Mouse (Mus musculus) erythroblast, embryonic 14.5 days (primary cell): ENCODE results near the gene Odf2.

ENCODE experiments used
- GATA1 ChIP-seq: IDR thresholded peaks from 2 replicates; pipeline ENCODE4 v1.6.1; 2012; ENCODE audit warnings: low read length, inconsistent platforms, mixed read lengths
- TAL1 ChIP-seq: IDR thresholded peaks from 3 replicates; pipeline ENCODE4 v1.6.1; 2012; ENCODE audit warnings: low read length, inconsistent platforms, mixed read lengths

DNA sequence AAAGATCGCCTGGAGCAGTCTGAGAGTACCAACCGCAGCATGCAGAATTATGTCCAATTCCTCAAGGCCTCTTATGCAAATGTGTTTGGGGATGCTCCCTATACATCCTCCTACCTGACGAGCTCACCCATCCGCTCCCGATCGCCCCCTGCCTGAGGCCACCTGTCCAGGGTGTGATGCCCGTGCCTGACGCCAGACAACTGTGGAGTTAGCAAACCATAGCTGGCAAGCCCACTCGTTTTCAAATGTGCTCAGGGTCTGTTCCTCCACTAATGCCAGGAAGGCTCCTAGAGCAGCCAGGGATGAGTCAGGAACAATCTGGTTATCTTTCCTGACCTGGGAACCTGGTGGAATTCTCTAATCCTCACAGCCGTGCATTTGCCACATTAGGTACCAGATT is 41.5 kb downstream of the Odf2 start:
- TF ChIP-seq GATA1 (no peak), TAL1 (no peak)
